Mouse (Mus musculus) adrenal gland, adult 10 weeks (tissue): ENCODE data around the gene Gm14434. TPM values are rescaled to one million over a fixed set of nuclear protein-coding genes. Genes with fewer than 3 reads are reported as not detected.

Experiments used
- polyA plus RNA-seq: library from polyadenylated mRNA; stranded (reverse); fragments of 350-450 nt; fragmentation: Illumina TruSeq; extraction: RNeasy Lipid Tissue Mini Kit (QIAGEN cat#74804); gene quantifications from one replicate; pipeline ENCODE4 v1.2.3, GENCODE M21; 2014; ENCODE audit warnings: low read depth, low replicate concordance

The Gm14434 gene
- polyA plus RNA-seq = not detected

DNA sequence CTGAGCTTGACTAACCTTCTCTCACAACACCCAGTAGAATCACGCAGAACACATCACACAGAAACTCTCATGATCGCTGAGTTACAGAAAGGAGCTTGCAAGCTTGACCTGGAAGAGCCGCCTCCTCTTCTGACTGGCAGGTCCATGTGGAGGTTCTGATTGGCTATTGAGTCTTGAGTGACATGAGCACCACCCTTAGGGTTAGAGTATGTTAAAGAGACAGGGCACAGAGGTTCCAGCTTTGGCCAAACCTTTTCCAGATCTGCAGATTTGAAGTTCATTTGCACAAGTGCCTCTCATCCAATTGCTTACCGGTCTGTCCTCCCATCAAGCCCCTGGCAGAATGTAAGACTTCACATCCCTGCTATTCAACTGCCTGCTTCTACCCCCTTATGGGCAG, at the start of gene Gm14434:
Gm14434 (minus strand) TSS at position 101 of the 400 bp plus-strand sequence.

DNA sequence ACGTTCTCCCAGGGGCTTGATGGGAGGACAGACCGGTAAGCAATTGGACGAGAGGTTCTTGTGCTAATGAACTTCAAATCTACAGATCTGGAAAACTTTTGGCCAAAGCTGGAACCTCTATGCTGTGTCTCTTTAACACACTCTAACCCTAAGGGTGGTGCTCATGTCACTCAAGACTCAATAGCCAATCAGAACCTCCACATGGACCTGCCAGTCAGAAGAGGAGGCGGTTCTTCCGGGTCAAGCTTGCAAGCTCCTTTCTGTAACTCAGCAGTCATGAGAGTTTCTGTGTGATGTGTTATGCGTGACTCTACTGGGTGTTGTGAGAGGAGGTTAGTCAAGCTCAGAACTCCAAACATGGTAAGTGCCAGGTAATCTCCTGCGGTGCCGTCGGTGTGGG, 34.2 kb upstream of the Gm14434 start, which contains the start of gene Zfp967:
Zfp967 (plus strand) TSS at position 301 of the 400 bp plus-strand sequence.

DNA sequence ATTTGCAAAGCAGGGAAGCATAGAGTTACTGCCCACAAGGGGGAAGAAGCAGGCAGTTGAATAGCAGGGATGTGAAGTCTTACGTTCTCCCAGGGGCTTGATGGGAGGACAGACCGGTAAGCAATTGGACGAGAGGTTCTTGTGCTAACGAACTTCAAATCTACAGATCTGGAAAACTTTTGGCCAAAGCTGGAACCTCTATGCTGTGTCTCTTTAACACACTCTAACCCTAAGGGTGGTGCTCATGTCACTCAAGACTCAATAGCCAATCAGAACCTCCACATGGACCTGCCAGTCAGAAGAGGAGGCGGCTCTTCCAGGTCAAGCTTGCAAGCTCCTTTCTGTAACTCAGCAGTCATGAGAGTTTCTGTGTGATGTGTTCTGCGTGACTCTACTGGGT, 63.3 kb downstream of the Gm14434 start, which contains the start of gene Gm14435:
Gm14435 (plus strand) TSS at position 301 of the 400 bp plus-strand sequence.

Other genes with a start within 250 kb of the Gm14434 start
- gene Gm11009, start 167.3 kb downstream of the Gm14434 start, polyA plus RNA-seq = not detected
- gene Gm14435, start 63.2 kb downstream of the Gm14434 start, polyA plus RNA-seq = 15.9 TPM
- not detected for gene Zfp967, start 34.3 kb upstream of the Gm14434 start, polyA plus RNA-seq
- gene Gm14308, start 149.6 kb upstream of the Gm14434 start, polyA plus RNA-seq = 29.0 TPM
- gene Zfp973, start 183.7 kb upstream of the Gm14434 start, polyA plus RNA-seq = 82.9 TPM
- 194 TPM for gene Gm14305, start 221.5 kb upstream of the Gm14434 start, polyA plus RNA-seq